Mouse (Mus musculus): Measurements from ENCODE around the gene Zfp708.
A peak's percentile ranks its signal among the peaks of the same experiment; 100 is the strongest.
"Not testable (repeated sequence)": the region's sequence is repeated elsewhere in the genome, so short reads cannot be mapped to it uniquely, and the experiment has no call there.

Zfp708 gene

DNA sequence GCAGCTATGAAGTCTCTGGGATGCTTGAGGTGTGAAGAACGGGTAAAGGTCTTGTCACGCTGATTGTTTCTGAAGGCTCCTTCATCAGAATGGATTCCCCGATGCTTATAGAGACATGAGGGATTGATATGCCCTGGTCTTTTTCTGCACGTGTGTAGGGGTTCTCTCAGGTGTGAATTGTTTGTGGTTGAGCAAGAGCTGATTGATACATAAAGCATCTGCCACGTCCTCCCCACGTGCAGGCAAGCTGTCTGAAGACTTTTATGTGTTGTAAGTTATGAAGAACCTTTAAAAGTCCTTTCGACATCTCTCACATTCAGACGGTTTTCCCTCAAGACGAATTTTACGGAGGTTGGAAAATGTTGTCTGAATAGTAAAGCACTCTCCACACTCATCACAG, at the start of gene Zfp708:
Gene Zfp708, minus strand, starts transcription at position 101 of the 400 bp plus-strand sequence.
- DNase-seq (ENCODE audit: low spot score in 2 of 2) = no peak

DNA sequence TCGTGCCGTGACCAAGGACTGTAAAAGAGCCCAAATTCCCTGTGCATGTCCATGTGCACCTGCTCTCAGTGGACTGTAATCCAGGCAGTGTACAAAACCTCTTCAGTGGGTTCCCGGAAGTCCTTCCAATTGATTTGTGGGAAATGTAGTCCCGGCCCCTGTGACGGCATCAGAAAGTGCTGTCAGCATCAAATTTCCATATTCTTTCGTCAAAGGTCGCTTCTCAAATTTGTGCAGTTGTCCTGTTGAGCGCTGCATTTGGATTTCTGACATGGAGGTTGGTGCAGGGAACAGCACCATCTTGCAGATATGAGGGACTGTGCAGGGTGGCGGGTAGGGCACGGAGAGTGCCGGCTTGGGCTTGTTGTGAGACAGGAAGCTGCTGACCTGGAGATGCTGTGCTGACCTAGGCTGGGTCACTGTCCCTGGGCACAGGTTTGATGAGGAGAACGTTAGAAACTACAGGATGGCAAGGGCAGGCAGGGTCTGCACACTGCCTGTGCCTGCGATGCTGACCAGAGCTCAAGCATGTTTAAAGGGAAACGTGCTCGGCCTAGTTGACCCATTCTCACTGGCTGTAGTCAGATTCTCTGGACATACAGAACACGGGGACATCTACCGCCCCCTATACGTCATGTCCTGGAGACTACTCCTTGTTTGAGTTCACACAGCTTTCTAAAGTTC, 30.4 kb upstream of the Zfp708 start:
- peak; percentile 46 to 69 for DNase-seq (ENCODE audit: low spot score in 2 of 2)

DNA sequence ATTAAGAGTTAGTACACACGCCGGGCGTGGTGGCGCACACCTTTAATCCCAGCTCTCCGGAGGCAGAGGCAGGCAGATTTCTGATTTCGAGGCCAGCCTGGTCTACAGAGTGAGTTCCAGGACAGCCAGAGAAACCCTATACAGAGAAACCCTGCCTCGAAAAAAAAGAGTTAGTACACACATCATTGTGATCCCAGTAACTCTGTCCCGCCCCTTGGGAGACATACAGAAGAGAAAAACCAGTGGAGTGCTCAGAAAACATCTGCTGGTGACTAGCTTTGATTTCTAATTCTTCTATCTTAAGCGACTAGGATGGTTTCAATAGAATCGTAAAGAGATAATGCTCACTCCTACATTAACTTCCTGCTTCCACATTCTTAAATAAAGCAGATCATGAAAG, 29.7 kb upstream of the Zfp708 start:
- DNase-seq (ENCODE audit: low spot score in 2 of 2) = not testable (repeated sequence)

DNA sequence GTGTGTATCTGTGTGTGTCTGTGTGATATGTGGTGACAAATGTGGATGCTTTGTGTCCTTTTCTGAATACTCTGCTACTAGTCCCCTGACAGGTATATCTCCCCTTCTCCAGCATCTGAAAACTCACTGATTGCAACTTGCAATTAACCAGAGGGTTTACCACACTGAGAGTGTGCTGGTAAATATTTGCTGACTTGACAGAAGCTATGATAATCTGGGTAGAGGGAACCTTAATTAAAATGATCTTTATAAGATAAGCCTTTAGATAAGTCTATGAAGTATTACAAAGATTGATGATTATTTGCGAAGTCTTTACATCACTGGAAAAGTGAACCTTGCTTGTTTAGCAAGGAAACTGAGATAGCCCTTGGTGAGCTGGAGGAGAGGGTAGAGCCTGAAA, 26.7 kb upstream of the Zfp708 start:
- no peak for DNase-seq (ENCODE audit: low spot score in 2 of 2)

DNA sequence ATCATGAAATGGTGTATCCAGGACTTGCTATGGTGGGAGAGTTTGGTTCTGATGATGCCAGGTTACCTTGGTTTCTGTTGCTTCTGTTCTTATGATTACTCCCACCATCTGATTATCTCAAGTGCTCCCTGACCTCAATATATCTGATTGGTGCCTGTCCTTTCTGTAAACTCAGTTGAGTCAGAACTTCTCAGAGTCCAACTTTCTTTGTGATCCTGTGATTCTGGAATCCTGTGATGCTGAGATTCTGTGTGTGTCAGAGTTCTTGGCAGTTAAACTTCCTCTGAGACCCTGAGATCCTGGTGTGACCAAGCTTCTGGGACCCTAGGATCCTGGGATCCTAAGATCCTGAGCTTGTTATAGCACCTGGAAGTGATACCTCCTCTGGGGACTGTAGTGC, 23.6 kb upstream of the Zfp708 start, which contains the start of gene Zfp759:
Gene Zfp759, plus strand, starts transcription at position 301 of the 400 bp plus-strand sequence.
- DNase-seq (ENCODE audit: low spot score in 2 of 2) = not testable (repeated sequence)

DNA sequence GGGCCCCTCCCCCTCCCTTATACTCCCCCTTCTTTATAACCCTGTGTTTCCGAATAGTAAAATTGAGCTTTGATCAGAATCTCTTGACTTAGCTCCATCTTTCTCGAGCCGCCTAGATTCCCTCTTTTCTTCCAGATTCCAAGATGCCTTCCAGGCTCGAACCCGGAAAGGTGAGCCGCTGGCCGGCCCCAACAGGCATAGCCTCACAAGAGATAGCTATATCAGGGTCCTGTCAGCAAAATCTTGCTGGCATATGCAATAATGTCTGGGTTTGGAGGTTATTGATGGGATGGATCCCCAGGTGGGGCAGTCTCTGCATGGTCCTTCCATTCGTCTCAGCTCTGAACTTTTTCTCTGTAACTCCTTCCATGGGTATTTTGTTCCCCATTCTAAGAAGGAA, 18.4 kb upstream of the Zfp708 start, which contains the start of gene Rslcan18:
Gene Rslcan18, minus strand, starts transcription at position 101 of the 400 bp plus-strand sequence.
- not testable (repeated sequence) for DNase-seq (ENCODE audit: low spot score in 2 of 2)

DNA sequence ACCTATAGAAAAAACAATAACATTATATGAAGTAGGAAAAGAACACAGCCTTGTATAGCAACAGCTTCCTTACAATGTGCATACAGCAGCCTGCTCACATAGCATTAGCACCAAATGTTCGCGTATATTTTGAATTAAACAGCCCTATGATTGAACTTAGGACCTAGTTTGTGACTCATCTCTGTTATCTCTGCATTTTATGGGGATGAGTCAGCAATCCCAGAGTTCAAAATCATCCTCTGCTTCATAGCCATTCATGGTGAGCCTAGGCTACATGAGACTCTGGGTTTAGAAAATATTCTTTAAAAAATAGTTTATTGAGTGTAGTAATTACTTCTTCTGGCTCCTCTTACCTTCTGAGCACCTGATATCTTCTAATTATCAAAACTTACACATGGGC, 15.5 kb upstream of the Zfp708 start:
- no peak for DNase-seq (ENCODE audit: low spot score in 2 of 2)

DNA sequence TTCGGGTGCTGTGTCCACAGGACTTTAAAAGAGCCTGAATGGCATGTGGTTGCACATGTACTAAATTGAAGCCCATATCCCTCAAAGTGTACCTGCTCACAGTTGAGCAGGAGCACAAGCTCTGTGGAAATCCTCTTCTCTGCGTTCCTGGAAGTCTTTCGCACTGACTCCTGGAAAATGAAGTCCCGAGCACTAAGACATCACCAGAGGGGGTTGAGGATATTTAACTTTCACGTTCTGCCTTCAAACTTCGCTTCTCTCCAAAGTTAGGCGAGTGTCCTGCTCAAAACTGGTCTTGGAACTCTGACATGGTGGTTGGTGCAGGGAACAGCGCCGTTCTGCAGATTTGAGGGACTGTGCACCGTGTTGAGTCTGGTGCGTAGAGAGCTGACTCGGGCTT, 14.3 kb upstream of the Zfp708 start:
- no peak for DNase-seq (ENCODE audit: low spot score in 2 of 2)

DNA sequence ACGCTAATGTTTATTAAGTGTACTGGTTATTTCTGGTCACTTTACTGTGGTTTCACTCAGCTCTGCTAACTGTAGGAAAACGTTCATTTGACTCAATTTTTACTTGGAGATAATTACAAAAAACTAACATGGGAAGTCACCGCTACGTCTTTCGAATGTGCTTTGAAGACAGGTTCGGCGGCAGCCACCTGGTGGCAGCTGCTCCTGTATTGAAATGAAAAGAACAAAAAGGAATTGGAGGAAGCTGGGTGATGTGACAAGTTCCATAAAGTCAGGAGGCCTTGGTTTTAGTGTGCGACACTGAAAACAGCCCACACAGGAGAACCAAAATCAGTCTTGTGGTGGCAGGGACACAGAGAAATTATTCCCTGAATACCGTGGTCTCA, 11.0 kb upstream of the Zfp708 start:
- no peak for DNase-seq (ENCODE audit: low spot score in 2 of 2)

DNA sequence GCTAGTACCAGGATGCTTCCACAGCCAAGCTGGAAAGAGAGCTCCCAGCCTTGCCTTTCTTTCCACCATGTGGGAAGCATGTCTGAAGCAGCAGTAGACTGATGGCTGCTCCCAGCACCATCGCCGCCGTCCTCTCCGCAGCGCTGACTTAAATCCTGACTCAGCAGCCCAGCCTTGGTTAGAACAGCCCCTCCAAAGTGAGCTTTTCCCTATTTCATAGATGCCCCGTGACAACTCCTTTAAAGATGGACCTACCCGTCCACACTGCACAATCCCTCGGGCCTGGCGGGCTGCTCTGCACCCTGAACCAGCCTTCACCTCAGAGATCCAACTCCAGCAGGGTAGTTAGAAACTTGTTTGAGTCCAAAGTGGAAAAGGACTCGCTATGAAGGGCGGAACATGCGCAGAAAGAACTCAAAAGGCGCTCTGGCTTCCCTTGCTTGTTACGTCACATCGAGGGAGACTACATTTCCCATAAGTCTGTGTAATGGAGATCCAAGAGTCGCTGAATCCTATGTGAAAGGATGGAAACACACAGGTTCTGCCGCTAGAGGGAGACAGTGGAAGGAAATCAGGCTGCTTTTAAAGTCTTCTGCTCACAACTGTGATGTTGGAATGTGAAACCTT, 10.5 kb upstream of the Zfp708 start, which contains the start of gene Gm28557:
Gene Gm28557, minus strand, starts transcription at position 411 of the 627 bp plus-strand sequence.
- DNase-seq (ENCODE audit: low spot score in 2 of 2) = peak; percentile 65 to 86

DNA sequence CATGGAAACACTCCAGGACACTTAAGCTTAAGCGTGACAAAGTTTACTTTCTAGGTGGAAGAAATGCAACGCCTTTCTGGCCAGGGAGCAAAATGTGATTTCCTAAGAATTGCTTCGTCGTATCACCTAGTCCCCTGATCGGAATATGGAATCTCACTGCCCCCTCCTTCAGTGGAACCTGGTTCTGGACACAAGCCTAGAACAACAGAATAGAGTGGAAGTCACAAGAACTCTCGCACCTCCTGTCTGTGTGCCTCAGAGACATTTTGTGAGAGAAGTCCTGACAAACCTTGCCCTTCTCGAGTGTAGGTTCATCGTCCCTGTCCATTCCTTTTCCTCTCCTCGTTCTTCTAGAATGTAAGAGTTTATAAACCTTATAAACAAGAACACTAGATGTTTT, 9.9 kb upstream of the Zfp708 start:
- no peak for DNase-seq (ENCODE audit: low spot score in 2 of 2)

DNA sequence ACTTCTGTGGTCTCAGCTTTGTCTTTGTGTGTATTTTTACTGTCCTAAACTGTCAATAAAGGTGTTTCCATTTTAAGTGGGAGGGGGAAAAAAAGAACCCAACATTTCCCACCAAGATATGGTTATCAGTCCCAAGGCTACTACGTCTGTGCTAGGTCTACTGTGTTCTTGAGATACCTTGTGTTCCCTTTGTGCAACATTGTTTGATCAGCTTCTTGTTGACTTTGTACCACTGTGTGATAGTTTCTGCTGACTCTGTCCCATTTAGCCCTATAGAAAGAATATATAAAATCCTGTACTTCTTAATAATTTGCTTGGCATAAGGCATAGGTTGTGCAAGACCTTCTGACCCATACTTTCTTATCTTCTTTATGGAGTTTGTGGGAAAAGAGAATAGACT, 7.6 kb downstream of the Zfp708 start:
- no peak for DNase-seq (ENCODE audit: low spot score in 2 of 2)

DNA sequence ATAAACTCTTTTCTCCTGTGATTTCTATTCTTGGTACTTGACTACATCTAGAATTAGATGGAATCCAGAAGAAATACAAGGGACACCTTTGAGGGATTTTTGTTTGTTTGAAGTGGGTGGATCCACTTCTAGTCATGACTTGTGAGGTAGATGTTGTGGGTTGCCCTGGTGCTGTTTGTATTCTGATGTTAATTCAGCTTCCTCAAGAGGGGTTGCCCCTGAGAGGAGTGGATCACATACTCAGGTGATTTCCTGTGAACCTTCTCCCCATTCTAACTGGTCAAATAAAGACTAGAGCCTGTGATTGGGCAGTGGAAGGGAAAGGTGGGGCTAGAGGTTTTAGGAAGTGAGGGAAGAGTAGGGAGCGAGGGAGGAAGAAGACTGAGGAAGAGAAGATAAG, 15.8 kb downstream of the Zfp708 start:
- no peak for DNase-seq (ENCODE audit: low spot score in 2 of 2)

DNA sequence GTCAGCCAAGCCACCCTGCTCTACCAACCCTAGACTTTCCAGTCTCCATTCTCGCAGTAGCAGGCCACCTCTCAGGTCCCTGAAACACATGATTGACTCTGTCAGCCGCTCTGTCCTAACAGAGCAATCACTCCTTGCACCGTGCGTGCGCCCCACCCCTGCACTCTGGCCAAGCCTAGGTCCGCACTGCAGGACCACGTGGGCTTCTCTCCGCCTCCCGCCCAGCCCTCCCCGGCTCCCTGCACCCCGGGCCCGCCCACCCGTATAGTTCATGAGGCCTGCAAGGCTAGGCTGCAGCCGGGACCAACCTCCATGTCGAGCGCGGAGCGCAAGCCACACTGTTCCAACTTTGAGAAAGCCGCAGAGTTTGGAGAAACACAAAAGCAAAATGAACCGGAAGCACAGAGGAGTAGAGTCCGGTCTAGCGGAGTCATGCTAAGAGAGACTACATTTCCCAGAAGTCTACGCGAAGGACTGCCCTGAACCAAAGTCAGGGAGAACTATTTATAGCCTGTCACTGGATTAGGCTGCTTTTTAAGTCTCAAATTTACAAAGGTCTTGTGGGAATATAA, 16.5 kb downstream of the Zfp708 start:
- DNase-seq (ENCODE audit: low spot score in 2 of 2) = peak; percentile 30 to 45

DNA sequence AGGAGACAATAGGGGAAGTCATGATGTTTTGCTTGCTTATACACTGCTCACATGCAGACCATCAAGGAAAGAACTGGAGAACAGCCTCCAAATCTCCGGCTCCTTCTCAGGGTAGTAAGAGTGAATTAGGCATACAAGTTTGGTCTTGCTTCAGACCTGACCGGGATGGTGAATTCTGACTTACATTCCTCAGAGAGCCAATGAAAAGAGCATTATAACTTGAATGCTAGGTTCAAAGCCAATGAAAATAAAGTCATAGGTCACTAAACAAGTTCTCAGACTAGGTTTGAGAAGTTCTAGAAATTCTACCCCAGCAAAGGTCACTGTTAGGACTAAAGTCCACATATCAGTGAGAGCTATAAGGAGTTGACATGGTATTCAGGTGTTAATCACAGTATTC, 20.5 kb downstream of the Zfp708 start:
- DNase-seq (ENCODE audit: low spot score in 2 of 2) = no peak

DNA sequence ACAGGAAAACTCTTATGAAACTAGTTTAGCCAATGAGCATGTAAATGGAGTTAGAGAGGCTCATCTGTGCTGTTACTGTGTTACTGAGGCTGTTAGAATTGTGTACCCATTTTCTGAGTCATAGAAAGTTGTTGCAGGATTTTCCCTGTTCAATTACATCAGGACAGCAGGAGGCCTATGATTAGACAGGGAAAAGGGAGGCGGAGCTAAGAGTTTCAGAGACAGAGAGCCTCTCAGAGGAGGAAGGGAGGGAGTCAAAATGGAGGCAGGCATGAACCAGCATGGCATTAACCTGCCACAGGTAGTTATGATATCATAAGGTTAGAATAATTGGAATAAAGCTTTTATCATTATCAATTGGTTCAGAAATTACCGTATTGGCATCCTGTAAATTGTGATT, 25.0 kb downstream of the Zfp708 start:
- DNase-seq (ENCODE audit: low spot score in 2 of 2) = no peak

DNA sequence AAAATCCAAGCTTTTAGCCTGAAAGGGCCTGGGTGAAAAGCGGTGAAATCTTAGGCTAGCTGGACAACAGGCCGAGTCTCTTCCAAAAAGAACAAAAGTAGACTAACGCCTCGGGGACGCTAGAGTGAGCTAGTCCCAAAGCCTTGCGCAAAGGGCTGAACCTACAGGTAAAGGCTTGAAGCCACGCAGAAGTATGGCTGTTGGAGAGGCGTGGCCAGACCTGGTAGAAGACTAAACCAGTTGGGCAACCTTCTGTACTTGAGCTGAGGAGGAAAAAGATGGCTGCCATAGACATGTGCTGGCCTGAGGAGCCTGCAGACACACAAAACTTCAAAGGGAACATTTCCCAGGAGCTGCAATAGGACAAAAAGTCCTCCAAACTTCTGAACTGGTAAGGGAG, 32.4 kb downstream of the Zfp708 start:
- no peak for DNase-seq (ENCODE audit: low spot score in 2 of 2)

DNA sequence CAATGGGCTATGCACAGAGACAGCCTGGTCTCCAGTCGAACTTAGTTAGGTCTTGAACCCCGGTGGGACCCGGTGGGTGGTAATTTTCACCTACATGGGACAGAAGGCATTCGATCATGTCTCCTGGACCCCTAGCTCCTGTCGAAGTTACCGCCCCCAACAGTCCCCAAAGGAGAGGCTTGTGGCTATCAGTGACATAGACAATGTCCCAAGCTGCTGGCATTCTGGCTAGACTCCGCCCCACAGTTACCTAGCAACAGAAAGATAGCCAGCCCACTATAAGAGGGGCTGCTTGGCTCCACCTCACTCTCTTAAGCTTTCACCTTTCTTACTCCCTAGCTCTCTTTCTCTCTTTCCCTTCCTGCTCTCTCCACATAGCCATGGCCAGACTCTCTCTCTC, 35.3 kb downstream of the Zfp708 start:
- no peak for DNase-seq (ENCODE audit: low spot score in 2 of 2)

DNA sequence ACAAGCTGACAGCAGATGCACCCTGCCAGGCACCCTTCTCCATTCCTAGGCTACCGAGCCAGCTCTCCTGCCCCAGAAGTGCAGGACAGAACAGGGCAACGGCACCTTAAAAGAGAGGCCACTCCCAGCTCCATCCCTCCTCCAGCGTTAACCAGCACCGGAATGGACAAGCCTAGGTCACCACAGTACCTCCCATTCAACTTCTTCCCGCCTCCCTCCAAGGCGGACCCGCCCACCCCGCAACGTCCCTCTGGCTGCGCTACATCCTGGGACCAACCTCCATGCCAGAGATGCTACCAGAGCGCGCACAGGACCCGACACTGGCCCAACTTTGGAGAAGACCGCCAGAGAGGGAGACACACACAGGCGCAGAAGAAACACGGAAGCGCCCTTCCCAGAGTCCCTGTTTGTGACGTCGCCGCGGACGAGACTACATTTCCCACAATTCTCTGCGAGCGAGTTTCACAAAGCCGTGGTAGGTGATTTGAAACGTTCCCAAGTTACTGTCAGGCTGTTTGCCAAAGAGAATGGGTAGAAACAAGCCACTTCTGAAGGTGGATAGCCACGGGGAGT, 36.9 kb downstream of the Zfp708 start, which contains the start of gene Zfp712:
Gene Zfp712, minus strand, starts transcription at position 385 of the 573 bp plus-strand sequence.
- peak; percentile 53 to 83 for DNase-seq (ENCODE audit: low spot score in 2 of 2)

DNA sequence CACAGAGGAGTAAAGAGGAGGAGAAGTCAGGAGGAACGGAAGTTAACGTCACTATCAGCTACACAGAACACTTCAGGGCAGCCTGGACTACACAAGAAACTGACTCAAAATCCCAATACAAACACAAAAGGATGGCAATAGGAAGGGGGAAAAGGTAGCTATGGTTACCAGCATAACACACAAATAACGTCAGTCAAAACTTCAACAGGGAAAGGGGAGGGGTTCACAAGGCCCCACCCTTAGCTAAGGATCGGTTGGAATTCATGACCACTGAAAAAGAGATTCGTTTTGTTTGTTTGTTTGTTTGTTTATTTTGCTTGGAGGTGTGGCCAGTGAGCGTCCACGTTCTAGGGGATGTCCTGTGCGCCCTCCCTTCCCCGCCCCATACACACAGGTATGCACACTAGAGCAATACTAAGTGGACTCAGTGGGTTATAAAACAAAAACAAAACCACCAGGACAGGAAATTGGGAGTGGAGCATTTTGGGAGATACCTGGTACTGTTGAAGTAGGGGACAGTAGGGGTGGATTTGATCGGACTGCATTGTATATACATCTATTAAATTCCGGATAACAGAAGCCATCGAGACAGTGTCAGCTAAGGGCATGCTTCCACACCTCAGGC, 37.5 kb downstream of the Zfp708 start:
- DNase-seq (ENCODE audit: low spot score in 2 of 2) = no peak
